Mouse (Mus musculus) lung, postnatal 10 days (tissue): ENCODE measurements around the gene Zgrf1.

Source experiments
- DNase-seq: peaks from one replicate; pipeline ENCODE4 v3.0.0; 2021

The Zgrf1 gene

GRCm38 (mm10) chr3:127640762-127641700 is 87.7 kb downstream of the Zgrf1 start:
- no peak for DNase-seq

DNA sequence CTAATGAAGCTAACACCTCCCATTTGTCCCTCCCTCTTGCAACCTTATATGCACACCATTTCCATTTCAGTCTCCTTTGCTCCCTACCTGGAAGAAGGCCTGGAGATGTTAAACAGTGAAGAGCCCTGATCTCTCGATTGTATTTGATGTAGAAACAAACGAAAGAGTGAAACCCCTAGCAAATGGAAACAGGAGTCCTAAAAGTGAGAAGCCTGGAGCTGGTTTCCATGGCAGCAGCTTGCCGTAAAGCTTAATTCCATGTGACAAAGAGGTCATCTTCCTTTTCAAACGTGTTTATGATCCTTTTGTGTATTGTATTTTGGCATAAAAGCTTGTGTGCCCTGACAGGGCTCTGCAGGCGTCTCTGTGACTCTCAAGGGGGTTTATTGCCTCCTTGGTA is 88.9 kb downstream of the Zgrf1 start:
- DNase-seq = no peak

DNA sequence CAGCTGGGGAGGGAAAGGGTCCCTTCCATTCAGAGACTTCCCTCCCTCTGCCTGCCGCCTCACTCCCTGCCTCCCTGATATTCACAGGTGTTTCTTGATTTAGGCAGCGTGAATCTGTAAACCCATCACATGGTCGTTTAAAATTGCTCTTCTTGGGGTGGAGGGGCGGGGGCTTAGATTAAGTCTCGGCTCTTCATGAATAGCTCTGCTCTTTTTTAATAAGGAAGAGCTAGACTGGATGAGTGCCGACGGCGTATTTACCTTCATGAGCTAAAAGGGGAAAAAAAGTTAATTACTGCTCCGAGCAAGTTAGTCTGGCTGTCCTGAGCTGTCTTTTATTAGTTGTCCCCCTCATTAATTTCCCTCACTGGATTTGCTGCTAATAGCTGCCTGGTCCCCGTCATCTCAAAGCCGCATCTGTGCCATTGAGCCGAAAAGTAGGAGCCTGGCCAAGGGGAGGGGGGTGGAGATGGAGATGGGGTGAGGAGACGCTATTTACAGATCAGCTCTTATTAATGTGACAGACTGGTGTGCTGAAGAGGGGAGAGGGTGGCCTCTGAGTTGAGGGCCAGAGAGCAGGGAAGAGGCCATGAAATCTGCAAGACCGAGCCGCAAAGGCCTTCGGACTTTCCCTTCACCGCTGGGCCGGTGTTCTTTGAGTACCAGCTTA is 93.0 kb downstream of the Zgrf1 start:
- DNase-seq = no peak

GRCm38 (mm10) chr3:127651742-127652653 is 98.7 kb downstream of the Zgrf1 start:
- no peak for DNase-seq

DNA sequence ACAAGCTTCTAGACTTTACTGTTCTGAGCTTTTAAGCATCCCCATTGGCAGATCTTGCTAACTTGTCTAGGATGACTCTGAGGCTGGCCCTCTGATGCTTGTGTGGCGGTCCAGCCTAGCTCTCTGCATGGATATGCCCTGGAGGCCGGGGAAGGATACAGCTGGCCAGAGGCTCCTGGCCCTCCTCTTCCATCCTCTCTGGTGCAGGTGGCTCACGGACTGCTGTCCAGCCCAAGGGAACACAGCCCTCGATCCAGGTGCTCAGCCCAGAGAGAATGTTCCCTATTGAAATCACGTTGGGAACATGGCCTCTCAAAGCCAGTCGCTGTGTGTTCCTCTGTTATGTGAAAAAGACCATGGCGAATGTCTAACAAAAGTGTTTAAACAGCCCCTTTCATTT is 107.4 kb downstream of the Zgrf1 start:
- DNase-seq = no peak

- DNase-seq = no peak
These were observed 108.6 kb downstream of the Zgrf1 start for GRCm38 (mm10) chr3:127661646-127662531.
